Mouse (Mus musculus) ovary, postnatal 14 days (tissue): ENCODE data around the gene Tor2a.

Experiments used
- DNase-seq: peaks from one replicate; pipeline ENCODE4 v3.0.0; 2022; ENCODE audit warnings: low spot score

Tor2a gene

GRCm38 (mm10) chr2:32757056-32757845 lies at the start of gene Tor2a:
Tor2a (plus strand) TSS chr2:32757234.
- DNase-seq, result peak; percentile 94

- DNase-seq, result peak; percentile 57
These were observed 48.4 kb upstream of the Tor2a start for GRCm38 (mm10) chr2:32708643-32709042.

GRCm38 (mm10) chr2:32709521-32710137 lies 47.4 kb upstream of the Tor2a start:
- no peak for DNase-seq

- no peak for DNase-seq
These were observed 46.6 kb upstream of the Tor2a start for GRCm38 (mm10) chr2:32710425-32710824.

- no peak for DNase-seq
These were observed 45.6 kb upstream of the Tor2a start for GRCm38 (mm10) chr2:32711301-32712056.

- DNase-seq, result peak; percentile 57
These were observed 44.9 kb upstream of the Tor2a start for GRCm38 (mm10) chr2:32712108-32712551.

- peak; percentile 89 for DNase-seq
These were observed 44.5 kb upstream of the Tor2a start for GRCm38 (mm10) chr2:32712586-32712933.

GRCm38 (mm10) chr2:32712934-32713817 lies 43.9 kb upstream of the Tor2a start, which contains the start of gene Cdk9:
Cdk9 (minus strand) TSS chr2:32713076.
- peak; percentile 95 for DNase-seq

- no peak for DNase-seq
These were observed 42.7 kb upstream of the Tor2a start for GRCm38 (mm10) chr2:32714117-32714986.

- DNase-seq, result no peak
These were observed 42.0 kb upstream of the Tor2a start for GRCm38 (mm10) chr2:32714987-32715425.

GRCm38 (mm10) chr2:32718761-32719160 lies 38.3 kb upstream of the Tor2a start:
- no peak for DNase-seq

GRCm38 (mm10) chr2:32720053-32720452 lies 37.0 kb upstream of the Tor2a start:
- no peak for DNase-seq

GRCm38 (mm10) chr2:32720681-32721229 lies 36.3 kb upstream of the Tor2a start, which contains the start of gene Sh2d3c:
Sh2d3c (plus strand) TSS chr2:32721055.
- no peak for DNase-seq

- DNase-seq, result no peak
These were observed 35.0 kb upstream of the Tor2a start for GRCm38 (mm10) chr2:32722046-32722445.

GRCm38 (mm10) chr2:32722581-32722980 lies 34.5 kb upstream of the Tor2a start:
- no peak for DNase-seq

- no peak for DNase-seq
These were observed 32.9 kb upstream of the Tor2a start for GRCm38 (mm10) chr2:32724149-32724548.

- no peak for DNase-seq
These were observed 31.9 kb upstream of the Tor2a start for GRCm38 (mm10) chr2:32724832-32725790.

GRCm38 (mm10) chr2:32727435-32727834 lies 29.6 kb upstream of the Tor2a start:
- peak; percentile 79 for DNase-seq

- no peak for DNase-seq
These were observed 28.6 kb upstream of the Tor2a start for GRCm38 (mm10) chr2:32728463-32728862.
